In genomic region chr2:91047359-91047758, GRCm38 (mm10) we compare ENCODE assay signal across 20 mouse cellular contexts. TPM values are rescaled to one million over a fixed set of nuclear protein-coding genes. Genes with fewer than 3 reads are reported as not detected.
A peak's percentile ranks its signal among the peaks of the same experiment; 100 is the strongest.
DNase-seq lines count a peak whose midpoint lies in the region; ATAC-seq and TF ChIP-seq lines count a peak whose summit lies in the region.
"Had no signal": no experiment of that assay in that cellular context is flagged by ENCODE, and none has a peak within 500 bp of the region (broad histone marks: within the 10 kb centered on the region; RNA-seq: fewer than 3 reads in every experiment).

No protein-coding gene starts in this region.

- no peaks in the 10 kb centered on the region for H3K9me3 ChIP-seq in kidney, postnatal 0 days (replicated peaks; ENCODE audit: low read length)
- no peaks in the 10 kb centered on the region for H3K9me3 ChIP-seq in forebrain, embryonic 13.5 days (replicated peaks)
- H3K9me3 ChIP-seq: embryonic facial prominence, embryonic 10.5 days; heart, embryonic 12.5 days; hindbrain, embryonic 12.5 days had no signal

- H3K4me1 ChIP-seq in kidney, postnatal 0 days (replicated peaks; ENCODE audit: insufficient read depth, low read length) = peaks cover 5% of the 10 kb centered on the region; the same call in 1 of the 2 replicates
- H3K4me1 ChIP-seq in forebrain, embryonic 13.5 days = no peaks in the 10 kb centered on the region

- DNase-seq in Patski (ENCODE audit: low read depth, low spot score) = no peak
- DNase-seq in forelimb bud, embryonic 11.5 days (ENCODE audit: low read depth, low spot score) = peak; percentile 28
- peak; percentile 53 for DNase-seq in kidney, adult 9 months
- peak; percentile 36 for DNase-seq in kidney, postnatal 0 days (ENCODE audit: low spot score)
- no peak for DNase-seq in frontal cortex, postnatal 14 days (ENCODE audit: low spot score in 2 of 2)
- no peak for DNase-seq in layer of hippocampus, adult 8-10 months (ENCODE audit: low spot score in 2 of 2)
- no peak for DNase-seq in lung, adult 18-20 months
- DNase-seq: adrenal gland, postnatal 14 days; cerebellum, adult 18-20 months; cerebellum, adult 9-11 months; cerebellum, postnatal 36 days; gastrocnemius, postnatal 14 days; heart, postnatal 36 days had no signal

- peak overlapping the region; percentile 76 for H3K27ac ChIP-seq in kidney, postnatal 0 days
- no peak overlapping the region for H3K27ac ChIP-seq in forebrain, embryonic 13.5 days
- H3K27ac ChIP-seq: embryonic facial prominence, embryonic 10.5 days; hindbrain, embryonic 12.5 days had no signal

- no peak for TF ChIP-seq CTCF in Patski (IDR thresholded peaks at IDR 0.05)
- TF ChIP-seq CTCF in kidney, postnatal 0 days (IDR thresholded peaks at IDR 0.05; ENCODE audit: low read depth) = no peak

- no peak overlapping the region for H3K9ac ChIP-seq in kidney, postnatal 0 days (ENCODE audit: low read depth, low read length)
- no peak overlapping the region for H3K9ac ChIP-seq in forebrain, embryonic 13.5 days
- H3K9ac ChIP-seq: heart, embryonic 12.5 days; hindbrain, embryonic 12.5 days had no signal

- POLR2A ChIA-PET in Patski (lab: Charles Lee) = interaction anchor here (0.8 to 1.3 kb wide), 3 partner anchors 13 to 133 kb away, joined by 3 to 4 read pairs (median 3); no protein-coding TSS in a partner anchor

- CTCF ChIA-PET in Patski (lab: Charles Lee) = interaction anchor here (1.0 to 2.4 kb wide), 4 partner anchors 14 to 180 kb away, joined by 3 to 6 read pairs (median 4); no protein-coding TSS in a partner anchor

- no peaks in the 10 kb centered on the region for H3K27me3 ChIP-seq in Patski
- no peaks in the 10 kb centered on the region for H3K27me3 ChIP-seq in kidney, postnatal 0 days (ENCODE audit: insufficient read depth, low read length)
- no peaks in the 10 kb centered on the region for H3K27me3 ChIP-seq in forebrain, embryonic 13.5 days
- H3K27me3 ChIP-seq: heart, embryonic 12.5 days; hindbrain, embryonic 12.5 days had no signal

- 42% methylated on average over 9 of the region's 9 CpGs for WGBS in kidney, postnatal 0 days
- WGBS in forebrain, embryonic 13.5 days = 77% methylated on average over 9 of the region's 9 CpGs

- ATAC-seq in Patski = peak; percentile 58
- ATAC-seq in kidney, postnatal 0 days (replicated peaks; ENCODE audit: low FRiP score, low read depth) = peak; percentile 52
- ATAC-seq in forebrain, embryonic 13.5 days = no peak
- ATAC-seq: activated CD4-positive, CD25-positive, alpha-beta regulatory T cell, adult 4 months; forebrain, embryonic 14.5 days; hindbrain, embryonic 16.5 days had no signal

- H3K36me3 ChIP-seq in kidney, postnatal 0 days (ENCODE audit: insufficient read depth, low read length) = no peaks in the 10 kb centered on the region
- peaks cover 8% of the 10 kb centered on the region for H3K36me3 ChIP-seq in forebrain, embryonic 13.5 days (ENCODE audit: poor library complexity, severe bottlenecking)
- H3K36me3 ChIP-seq: hindbrain, embryonic 12.5 days had no signal

- peak overlapping the region; percentile 13; the same call in 1 of the 2 replicates for H3K4me2 ChIP-seq in kidney, postnatal 0 days (ENCODE audit: low read length)
- no peak overlapping the region for H3K4me2 ChIP-seq in forebrain, embryonic 13.5 days
- H3K4me2 ChIP-seq: heart, embryonic 12.5 days; hindbrain, embryonic 12.5 days had no signal

- in situ Hi-C loops in Patski (cut with MboI; ENCODE audit: low pct_unique_long_range_greater_than_20kb) = no loop called here

- H3K4me3 ChIP-seq in kidney, postnatal 0 days (replicated peaks; ENCODE audit: low read depth, low read length) = no peak overlapping the region
- no peak overlapping the region for H3K4me3 ChIP-seq in forebrain, embryonic 13.5 days
- H3K4me3 ChIP-seq: embryonic facial prominence, embryonic 10.5 days; heart, embryonic 12.5 days; hindbrain, embryonic 12.5 days had no signal

RNA-seq across cellular contexts. Expression of gene Psmc3, which starts 6.5 kb away (rescaled TPM):
- 276 TPM for polyA plus RNA-seq in Patski (2021)
- 287 and 307 TPM in 2 replicates for polyA plus RNA-seq in kidney, postnatal 0 days (2015; fragmentation: Nextera tagmentation; extraction: Ambion mirVana)
- total RNA-seq in layer of hippocampus, adult 8-10 months (2022) = 100 to 1,000 TPM; 180 to 209 (median 206) TPM
- 276 and 277 TPM in 2 replicates for polyA plus RNA-seq in forebrain, embryonic 13.5 days (2015; fragmentation: Nextera tagmentation; extraction: Ambion mirVana)

RNA-seq across cellular contexts. Expression of gene Rapsn, which starts 11.9 kb away (rescaled TPM):
- 1.2 TPM for polyA plus RNA-seq in Patski (2021)
- polyA plus RNA-seq in kidney, postnatal 0 days (2015; fragmentation: Nextera tagmentation; extraction: Ambion mirVana) = 5.7 and 6.1 TPM in 2 replicates
- under 1 TPM in 2 of 4 experiments, not detected in 2; 0.36 to 0.47 TPM for total RNA-seq in layer of hippocampus, adult 8-10 months (2022)
- 0.72 and 1.8 TPM in 2 replicates for polyA plus RNA-seq in forebrain, embryonic 13.5 days (2015; fragmentation: Nextera tagmentation; extraction: Ambion mirVana)

RNA-seq across cellular contexts. Expression of gene Slc39a13, which starts 22.9 kb away (rescaled TPM):
- 148 TPM for polyA plus RNA-seq in Patski (2021)
- polyA plus RNA-seq in kidney, postnatal 0 days (2015; fragmentation: Nextera tagmentation; extraction: Ambion mirVana) = 39.9 and 41.8 TPM in 2 replicates
- 10 to 100 TPM; 28.7 to 40.0 (median 33.1) TPM for total RNA-seq in layer of hippocampus, adult 8-10 months (2022)
- polyA plus RNA-seq in forebrain, embryonic 13.5 days (2015; fragmentation: Nextera tagmentation; extraction: Ambion mirVana) = 19.7 and 21.0 TPM in 2 replicates

RNA-seq across cellular contexts. Expression of gene Spi1, which starts 34.8 kb away (rescaled TPM):
- 1.1 TPM for polyA plus RNA-seq in Patski (2021)
- 4.4 and 6.0 TPM in 2 replicates for polyA plus RNA-seq in kidney, postnatal 0 days (2015; fragmentation: Nextera tagmentation; extraction: Ambion mirVana)
- 10 to 100 TPM in 2 of 4 experiments, 1 to 10 TPM in 2; 3.8 to 17.2 (median 9.7) TPM for total RNA-seq in layer of hippocampus, adult 8-10 months (2022)
- 2.5 and 2.8 TPM in 2 replicates for polyA plus RNA-seq in forebrain, embryonic 13.5 days (2015; fragmentation: Nextera tagmentation; extraction: Ambion mirVana)
- polyA plus RNA-seq: activated CD4-positive, CD25-positive, alpha-beta regulatory T cell, adult 4 months had no signal

Comparison
In these comparisons a context has a peak if more than half of its experiments do, and no peak if none do; other contexts are left out.
1. DNase-seq: peak in forelimb bud, embryonic 11.5 days (single experiment), kidney, adult 9 months (single experiment) and kidney, postnatal 0 days (single experiment); none in Patski (single experiment), frontal cortex, postnatal 14 days (0 of 2), layer of hippocampus, adult 8-10 months (0 of 2) and lung, adult 18-20 months (0 of 2).